Mouse (Mus musculus): ENCODE results near the gene Dhx16. TPM values are rescaled to one million over a fixed set of nuclear protein-coding genes. Genes with fewer than 3 reads are reported as not detected.

Dhx16 gene
- polyA plus RNA-seq (2014; fragmentation: Nextera tagmentation; extraction: Ambion mirVana), result 33.5 and 39.8 TPM in 2 replicates

- H3K4me3 ChIP-seq (ENCODE audit: low read depth, low read length), result peak within 1 kb of the TSS; percentile 95
- 0 out of 2 replicates have a peak, but pooled peaks cover 3% of the 10 kb centered on the region for H3K36me3 ChIP-seq (ENCODE audit: control insufficient read depth, insufficient read depth, low read length)
- no peaks in the 10 kb centered on the region for H3K27me3 ChIP-seq (ENCODE audit: control insufficient read depth, insufficient read depth, low read length)
- ATAC-seq (ENCODE audit: low FRiP score), result peak; percentile 93
- peak within 1 kb of the TSS; percentile 77 for H3K4me2 ChIP-seq (replicated peaks; ENCODE audit: low read depth, low read length)
- DNase-seq (ENCODE audit: low spot score), result peak; percentile 99
- peaks cover 3% of the 10 kb centered on the region; the same call in 1 of the 2 replicates for H3K4me1 ChIP-seq (replicated peaks; ENCODE audit: control insufficient read depth, insufficient read depth, low read length)
- no peaks in the 10 kb centered on the region for H3K9me3 ChIP-seq (ENCODE audit: control insufficient read depth, low read length)
- WGBS, result 5% methylated on average over 66 of the region's 66 CpGs
- H3K9ac ChIP-seq (ENCODE audit: low read depth, low read length), result peak within 1 kb of the TSS; percentile 87
- H3K27ac ChIP-seq (ENCODE audit: low read depth, low read length), result peak within 1 kb of the TSS; percentile 65; the same call in 1 of the 2 replicates
Observed at GRCm38 (mm10) chr17:35879245-35880057, at the start of gene Dhx16. TSS of gene Dhx16 (plus strand) at chr17:35879819.

- DNase-seq (ENCODE audit: low spot score), result no peak
- H3K4me2 ChIP-seq (replicated peaks; ENCODE audit: low read depth, low read length), result no peak overlapping the region
- peaks cover 27% of the 10 kb centered on the region for H3K36me3 ChIP-seq (ENCODE audit: control insufficient read depth, insufficient read depth, low read length)
- 68% methylated on average over 8 of the region's 8 CpGs for WGBS
- H3K9me3 ChIP-seq (ENCODE audit: control insufficient read depth, low read length), result no peaks in the 10 kb centered on the region
- H3K27me3 ChIP-seq (ENCODE audit: control insufficient read depth, insufficient read depth, low read length), result no peaks in the 10 kb centered on the region
- no peak overlapping the region for H3K9ac ChIP-seq (ENCODE audit: low read depth, low read length)
- no peak overlapping the region for H3K4me3 ChIP-seq (ENCODE audit: low read depth, low read length)
- no peak for ATAC-seq (ENCODE audit: low FRiP score)
- H3K27ac ChIP-seq (ENCODE audit: low read depth, low read length), result no peak overlapping the region
- peaks cover 17% of the 10 kb centered on the region for H3K4me1 ChIP-seq (replicated peaks; ENCODE audit: control insufficient read depth, insufficient read depth, low read length)
Observed at GRCm38 (mm10) chr17:35832400-35833238, 47.0 kb upstream of the Dhx16 start.

GRCm38 (mm10) chr17:35833239-35833751 lies 46.3 kb upstream of the Dhx16 start:
- Histone ChIP-seq H3K27me3 (ENCODE audit: control insufficient read depth, insufficient read depth, low read length) (no peaks in the 10 kb centered on the region), H3K9ac (ENCODE audit: low read depth, low read length) (no peak overlapping the region), H3K4me2 (replicated peaks; ENCODE audit: low read depth, low read length) (no peak overlapping the region), H3K36me3 (ENCODE audit: control insufficient read depth, insufficient read depth, low read length) (peaks cover 27% of the 10 kb centered on the region), H3K27ac (ENCODE audit: low read depth, low read length) (no peak overlapping the region), H3K4me3 (ENCODE audit: low read depth, low read length) (no peak overlapping the region), H3K9me3 (ENCODE audit: control insufficient read depth, low read length) (no peaks in the 10 kb centered on the region), H3K4me1 (replicated peaks; ENCODE audit: control insufficient read depth, insufficient read depth, low read length) (peaks cover 17% of the 10 kb centered on the region)
- no peak for ATAC-seq (ENCODE audit: low FRiP score)
- 30% methylated on average over 5 of the region's 5 CpGs for whole genome bisulfite sequencing
- peak; percentile 35 for DNase-seq (ENCODE audit: low spot score)

GRCm38 (mm10) chr17:35833894-35834293 lies 45.7 kb upstream of the Dhx16 start:
- H3K9me3 ChIP-seq (ENCODE audit: control insufficient read depth, low read length), result no peaks in the 10 kb centered on the region
- peaks cover 17% of the 10 kb centered on the region for H3K4me1 ChIP-seq (replicated peaks; ENCODE audit: control insufficient read depth, insufficient read depth, low read length)
- ATAC-seq (ENCODE audit: low FRiP score) (no peak), DNase-seq (ENCODE audit: low spot score) (peak; percentile 28)
- H3K4me3 ChIP-seq (ENCODE audit: low read depth, low read length), result no peak overlapping the region
- H3K9ac ChIP-seq (ENCODE audit: low read depth, low read length), result no peak overlapping the region
- H3K27ac ChIP-seq (ENCODE audit: low read depth, low read length), result no peak overlapping the region
- peak overlapping the region; percentile 2; the same call in 1 of the 2 replicates for H3K4me2 ChIP-seq (replicated peaks; ENCODE audit: low read depth, low read length)
- no peaks in the 10 kb centered on the region for H3K27me3 ChIP-seq (ENCODE audit: control insufficient read depth, insufficient read depth, low read length)
- WGBS, result 60% methylated on average over 5 of the region's 5 CpGs
- H3K36me3 ChIP-seq (ENCODE audit: control insufficient read depth, insufficient read depth, low read length), result peaks cover 27% of the 10 kb centered on the region

- 82% methylated on average over 26 of the region's 26 CpGs for WGBS
- DNase-seq (ENCODE audit: low spot score), result peak; percentile 33
Observed at GRCm38 (mm10) chr17:35834696-35835422, 44.8 kb upstream of the Dhx16 start.

DNA sequence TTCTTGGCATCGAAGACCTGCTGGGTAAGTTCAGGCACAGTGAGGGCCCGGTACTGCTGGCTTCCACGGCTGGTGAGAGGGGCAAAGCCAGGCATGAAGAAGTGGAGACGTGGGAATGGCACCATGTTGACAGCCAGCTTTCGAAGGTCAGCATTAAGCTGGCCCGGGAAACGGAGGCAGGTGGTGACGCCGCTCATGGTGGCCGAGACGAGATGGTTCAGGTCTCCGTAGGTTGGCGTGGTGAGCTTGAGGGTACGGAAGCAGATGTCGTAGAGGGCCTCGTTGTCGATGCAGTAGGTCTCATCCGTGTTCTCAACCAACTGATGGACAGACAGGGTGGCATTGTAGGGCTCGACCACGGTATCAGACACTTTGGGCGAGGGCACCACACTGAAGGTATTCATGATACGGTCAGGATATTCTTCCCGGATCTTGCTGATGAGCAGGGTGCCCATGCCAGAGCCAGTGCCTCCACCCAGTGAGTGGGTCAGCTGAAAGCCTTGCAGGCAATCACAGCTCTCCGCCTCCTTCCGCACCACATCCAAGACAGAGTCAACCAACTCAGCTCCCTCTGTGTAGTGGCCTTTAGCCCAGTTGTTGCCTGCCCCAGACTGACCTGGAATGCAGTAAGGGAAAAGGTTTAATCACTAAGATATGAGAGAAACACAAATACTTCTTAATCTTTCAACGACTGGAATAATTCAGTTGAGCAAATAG lies 44.0 kb upstream of the Dhx16 start:
- WGBS, result 83% methylated on average over 26 of the region's 26 CpGs

More at GRCm38 (mm10) chr17:35834696-35835422, 44.8 kb upstream of the Dhx16 start:
- no peaks in the 10 kb centered on the region for H3K27me3 ChIP-seq (ENCODE audit: control insufficient read depth, insufficient read depth, low read length)
- no peaks in the 10 kb centered on the region for H3K9me3 ChIP-seq (ENCODE audit: control insufficient read depth, low read length)
- H3K4me3 ChIP-seq (ENCODE audit: low read depth, low read length), result peak overlapping the region; percentile 77
- ATAC-seq (ENCODE audit: low FRiP score), result no peak
- peaks cover 14% of the 10 kb centered on the region for H3K4me1 ChIP-seq (replicated peaks; ENCODE audit: control insufficient read depth, insufficient read depth, low read length)
- H3K27ac ChIP-seq (ENCODE audit: low read depth, low read length), result 0 out of 2 replicates have a peak overlapping the region, but pooled peaks have one; percentile 27
- peak overlapping the region; percentile 97; the same call in 1 of the 2 replicates for H3K9ac ChIP-seq (ENCODE audit: low read depth, low read length)
- H3K4me2 ChIP-seq (replicated peaks; ENCODE audit: low read depth, low read length), result peak overlapping the region; percentile 68
- H3K36me3 ChIP-seq (ENCODE audit: control insufficient read depth, insufficient read depth, low read length), result peaks cover 27% of the 10 kb centered on the region

DNA sequence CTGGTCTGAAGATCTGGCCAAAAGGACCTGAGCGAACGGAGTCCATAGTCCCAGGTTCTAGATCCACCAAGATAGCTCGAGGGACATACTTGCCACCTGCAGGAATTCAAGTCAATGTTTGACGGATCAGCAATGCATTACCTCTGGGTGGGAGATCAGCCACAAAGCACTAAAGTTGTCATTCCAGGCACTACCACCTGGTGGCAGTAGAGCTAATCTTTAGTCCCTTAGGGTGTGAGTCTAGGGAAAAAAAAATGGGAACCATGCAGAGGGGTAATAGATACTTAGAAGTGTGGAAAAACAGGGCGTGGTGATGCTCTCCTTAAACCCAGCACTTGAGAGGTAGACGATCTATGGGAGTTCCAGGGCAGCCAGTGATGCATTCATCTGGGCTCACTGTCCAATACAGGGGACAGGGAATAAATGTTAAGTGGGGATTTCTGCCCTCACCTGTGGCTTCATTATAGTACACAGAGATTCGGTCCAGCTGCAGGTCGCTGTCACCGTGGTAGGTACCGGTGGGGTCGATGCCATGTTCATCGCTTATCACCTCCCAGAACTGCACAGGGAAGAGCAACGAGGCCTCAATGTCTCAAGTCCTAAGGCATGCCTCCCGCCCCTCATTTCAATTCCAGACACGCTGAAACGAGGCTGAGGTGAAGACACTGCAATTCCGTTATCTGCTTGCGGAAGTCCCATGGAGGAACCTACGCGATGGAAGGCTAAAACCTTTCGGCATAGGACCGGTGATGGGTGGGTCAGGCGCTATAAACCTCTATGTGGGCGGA lies 43.2 kb upstream of the Dhx16 start:
- 9% methylated on average over 24 of the region's 24 CpGs for WGBS
- Histone ChIP-seq H3K4me2 (replicated peaks; ENCODE audit: low read depth, low read length) (peak overlapping the region; percentile 68), H3K27ac (ENCODE audit: low read depth, low read length) (peak overlapping the region; percentile 97), H3K27me3 (ENCODE audit: control insufficient read depth, insufficient read depth, low read length) (no peaks in the 10 kb centered on the region), H3K36me3 (ENCODE audit: control insufficient read depth, insufficient read depth, low read length) (peaks cover 27% of the 10 kb centered on the region), H3K9me3 (ENCODE audit: control insufficient read depth, low read length) (no peaks in the 10 kb centered on the region), H3K4me1 (replicated peaks; ENCODE audit: control insufficient read depth, insufficient read depth, low read length) (peaks cover 13% of the 10 kb centered on the region), H3K4me3 (ENCODE audit: low read depth, low read length) (peak overlapping the region; percentile 77), H3K9ac (ENCODE audit: low read depth, low read length) (peak overlapping the region; percentile 97)
- DNase-seq (ENCODE audit: low spot score) (peak; percentile 94), ATAC-seq (ENCODE audit: low FRiP score) (no peak)

More for the DNA sequence above, 44.0 kb upstream of the Dhx16 start:
- peak overlapping the region; percentile 68 for H3K4me2 ChIP-seq (replicated peaks; ENCODE audit: low read depth, low read length)
- peak overlapping the region; percentile 77 for H3K4me3 ChIP-seq (ENCODE audit: low read depth, low read length)
- H3K27ac ChIP-seq (ENCODE audit: low read depth, low read length), result no peak overlapping the region
- no peaks in the 10 kb centered on the region for H3K9me3 ChIP-seq (ENCODE audit: control insufficient read depth, low read length)
- peaks cover 13% of the 10 kb centered on the region for H3K4me1 ChIP-seq (replicated peaks; ENCODE audit: control insufficient read depth, insufficient read depth, low read length)
- ATAC-seq (ENCODE audit: low FRiP score), result no peak
- no peak for DNase-seq (ENCODE audit: low spot score)
- H3K9ac ChIP-seq (ENCODE audit: low read depth, low read length), result peak overlapping the region; percentile 97; the same call in 1 of the 2 replicates
- peaks cover 27% of the 10 kb centered on the region for H3K36me3 ChIP-seq (ENCODE audit: control insufficient read depth, insufficient read depth, low read length)
- no peaks in the 10 kb centered on the region for H3K27me3 ChIP-seq (ENCODE audit: control insufficient read depth, insufficient read depth, low read length)
